Mouse (Mus musculus): ENCODE measurements around the gene Ptpn13. TPM values are rescaled to one million over a fixed set of nuclear protein-coding genes. Genes with fewer than 3 reads are reported as not detected.

Ptpn13 gene
- total and polyA plus RNA-seq, 3 experiments, result 15.1 to 43.6 (median 15.5) TPM

DNA sequence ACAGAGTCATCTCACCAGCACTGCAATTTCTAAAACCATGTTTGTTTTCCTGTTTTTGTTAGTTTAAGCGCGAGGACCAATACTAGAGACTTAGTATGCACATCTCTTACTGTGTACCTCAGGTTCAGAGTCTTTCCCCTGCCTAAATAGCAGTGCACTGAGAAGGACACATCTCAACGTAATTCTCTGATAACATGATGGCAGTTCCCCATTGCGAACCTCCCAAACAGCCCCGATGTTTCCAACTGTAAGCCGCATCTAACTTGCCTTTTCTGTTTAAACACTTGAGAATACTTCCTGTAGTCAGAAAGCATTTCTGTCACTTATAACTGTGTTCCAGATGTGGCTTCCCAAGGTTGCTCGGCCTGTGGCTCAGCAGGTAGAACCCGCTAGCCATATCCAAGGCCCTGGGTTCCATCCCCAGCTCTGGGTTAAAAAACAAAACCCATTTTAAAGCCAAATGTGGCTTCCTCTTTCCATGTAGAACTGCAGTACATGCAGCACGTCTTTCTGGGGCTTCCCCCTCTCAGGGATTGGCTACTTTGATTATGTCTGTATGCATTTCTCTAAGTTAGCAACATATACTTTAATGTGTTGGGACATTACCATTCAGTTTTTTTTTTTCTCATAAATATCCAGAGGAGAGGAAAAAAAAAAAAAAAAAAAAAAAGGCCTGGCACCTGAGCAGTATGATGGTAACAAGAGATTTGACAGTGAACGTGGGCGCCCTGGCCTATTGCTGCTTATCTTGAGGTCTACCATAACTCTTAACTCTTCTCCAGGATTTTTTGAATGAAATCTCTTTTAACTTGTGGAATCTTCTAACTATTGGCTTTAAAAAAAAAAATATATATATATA, 15.7 kb downstream of the Ptpn13 start:
- Histone ChIP-seq H3K27ac (ENCODE audit: control insufficient read depth, low read depth, low read length) (peak overlapping the region; percentile 99), H3K9ac (ENCODE audit: control insufficient read depth, low read depth, low read length, poor library complexity, severe bottlenecking) (peak overlapping the region; percentile 78), H3K4me3 (ENCODE audit: control insufficient read depth in 1 of 2, insufficient read depth in 1 of 2, low read depth in 2 of 2, low read length in 2 of 2) (peak overlapping the region; percentile 58 to 61), H3K4me1 (ENCODE audit: control insufficient read depth in 1 of 2, insufficient read depth in 2 of 2, low read length in 2 of 2) (peaks cover 20 to 37% of the 10 kb centered on the region in 2 experiments), H3K79me2 (ENCODE audit: control insufficient read depth, insufficient read depth, low read length, poor library complexity) (peaks cover 2% of the 10 kb centered on the region; the same call in 1 of the 2 replicates), H3K9me3 (replicated peaks; ENCODE audit: insufficient read depth, low read length) (no peaks in the 10 kb centered on the region), H3K36me3 (ENCODE audit: control insufficient read depth in 1 of 2, insufficient read depth in 2 of 2, low read length in 2 of 2) (peaks cover 0 to 49% of the 10 kb centered on the region in 2 experiments; a peak in 2 of 4 replicates), H3K27me3 (ENCODE audit: control insufficient read depth in 1 of 2, insufficient read depth in 2 of 2, low read length in 2 of 2) (no peaks in the 10 kb centered on the region)
- peak; percentile 88 for DNase-seq (ENCODE audit: low read depth, low spot score)
- TF ChIP-seq GABPA (IDR thresholded peaks at IDR 0.05; ENCODE audit: low read depth, low read length) (no peak), SIN3A (IDR thresholded peaks at IDR 0.05; ENCODE audit: low read length) (peak; percentile 83; the same call in 1 of the 2 replicates), POLR2AphosphoS2 (IDR thresholded peaks at IDR 0.05; ENCODE audit: low read length) (0 out of 2 replicates have a peak, but pooled peaks have one; percentile 38), GATA1 (IDR thresholded peaks at IDR 0.05; ENCODE audit: low read depth, low read length) (peak; percentile 83), JUND (IDR thresholded peaks at IDR 0.05; ENCODE audit: low read depth, low read length) (no peak), TCF12 (IDR thresholded peaks at IDR 0.05; ENCODE audit: low read depth, low read length) (peak; percentile 66; the same call in 1 of the 2 replicates), POLR2A (IDR thresholded peaks at IDR 0.05; ENCODE audit: control insufficient read depth in 1 of 2, insufficient read depth in 1 of 2, low read depth in 1 of 2, low read length in 2 of 2, poor library complexity in 1 of 2) (peak in 1 of 2 experiments; percentile 61; a peak in 2 of 4 replicates), TBP (IDR thresholded peaks at IDR 0.05; ENCODE audit: low read depth, low read length) (peak; percentile 83), MYC (IDR thresholded peaks at IDR 0.05; ENCODE audit: low read depth, low read length) (0 out of 2 replicates have a peak, but pooled peaks have one; percentile 58), BHLHE40 (IDR thresholded peaks at IDR 0.05; ENCODE audit: borderline replicate concordance, low read depth, low read length) (peak; percentile 62; the same call in 1 of the 2 replicates), ZNF384 (IDR thresholded peaks at IDR 0.05; ENCODE audit: low read depth, low read length) (peak; percentile 90), USF1 (IDR thresholded peaks at IDR 0.05; ENCODE audit: low read depth, low read length) (no peak), TAL1 (IDR thresholded peaks at IDR 0.05; ENCODE audit: low read length) (no peak), RCOR1 (IDR thresholded peaks at IDR 0.05; ENCODE audit: low read depth, low read length) (peak; percentile 32; the same call in 1 of the 2 replicates), UBTF (IDR thresholded peaks at IDR 0.05; ENCODE audit: borderline replicate concordance, insufficient read depth, low read depth, low read length) (no peak), E2F4 (IDR thresholded peaks at IDR 0.05; ENCODE audit: borderline replicate concordance, low read depth, low read length) (no peak), MEF2A (IDR thresholded peaks at IDR 0.05; ENCODE audit: extremely low read depth, insufficient replicate concordance, low read depth, low read length, poor library complexity, severe bottlenecking) (no peak), MYB (IDR thresholded peaks at IDR 0.05; ENCODE audit: low read depth, low read length) (peak; percentile 90), ELF1 (IDR thresholded peaks at IDR 0.05; ENCODE audit: low read depth, low read length) (0 out of 2 replicates have a peak, but pooled peaks have one; percentile 18), MXI1 (IDR thresholded peaks at IDR 0.05; ENCODE audit: low read depth, low read length) (no peak; the same call in 1 of the 2 replicates), MAFK (IDR thresholded peaks at IDR 0.05; ENCODE audit: borderline replicate concordance, low read depth, low read length) (no peak), RAD21 (IDR thresholded peaks at IDR 0.05; ENCODE audit: low read depth, low read length) (no peak), HCFC1 (IDR thresholded peaks at IDR 0.05; ENCODE audit: low read depth, low read length) (no peak), MAZ (IDR thresholded peaks at IDR 0.05; ENCODE audit: low read depth, low read length) (no peak), POLR2AphosphoS5 (IDR thresholded peaks at IDR 0.05; ENCODE audit: borderline replicate concordance, low read depth, low read length) (no peak), CHD1 (IDR thresholded peaks at IDR 0.05; ENCODE audit: low read depth, low read length) (0 out of 2 replicates have a peak, but pooled peaks have one; percentile 57), CTCF (IDR thresholded peaks at IDR 0.05 in 2 of 3, conservative IDR thresholded peaks at IDR 0.05 in 1 of 3; ENCODE audit: control insufficient read depth in 1 of 3, insufficient read depth in 1 of 3, low read depth in 2 of 3, low read length in 3 of 3, poor library complexity in 1 of 3, severe bottlenecking in 1 of 3) (no peak), ZKSCAN1 (IDR thresholded peaks at IDR 0.05; ENCODE audit: low read depth, low read length) (no peak), SMC3 (IDR thresholded peaks at IDR 0.05; ENCODE audit: low read depth, low read length) (no peak), USF2 (IDR thresholded peaks at IDR 0.05; ENCODE audit: borderline replicate concordance in 1 of 2, insufficient read depth in 1 of 2, low read depth in 1 of 2, low read length in 2 of 2) (no peak), NRF1 (IDR thresholded peaks at IDR 0.05; ENCODE audit: insufficient read depth, low read depth, low read length, poor library complexity, severe bottlenecking) (no peak), ZMIZ1 (IDR thresholded peaks at IDR 0.05; ENCODE audit: low read depth, low read length) (no peak), CHD2 (IDR thresholded peaks at IDR 0.05; ENCODE audit: low read length) (no peak), KAT2A (conservative IDR thresholded peaks at IDR 0.05; ENCODE audit: low read depth, low read length) (no peak)

Data from MEL (cell line).